17 mouse cellular contexts compared by ENCODE assay signal in the genomic region with DNA sequence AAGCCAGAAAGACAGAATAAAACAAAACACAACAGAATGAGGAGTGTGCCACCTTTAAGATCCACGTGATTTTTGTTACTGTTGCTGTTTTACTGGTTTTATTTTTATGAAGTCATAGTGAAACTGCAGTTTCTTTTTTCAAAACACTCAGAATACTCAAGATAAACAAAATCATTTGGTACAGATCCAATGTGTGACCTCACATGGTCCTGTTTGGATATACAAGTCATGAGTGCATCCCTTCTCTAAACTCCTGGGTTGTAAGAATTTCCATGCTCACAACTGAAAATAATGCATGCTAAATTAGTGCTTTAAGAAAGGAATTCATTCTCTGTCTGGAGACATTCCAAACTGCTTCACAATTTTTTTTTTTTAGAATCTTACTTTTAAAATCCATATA.
"Had no signal": no experiment of that assay in that cellular context is flagged by ENCODE, and none has a peak within 500 bp of the region (broad histone marks: within the 10 kb centered on the region; RNA-seq: fewer than 3 reads in every experiment).

No protein-coding gene starts in this region.

- H3K36me3 ChIP-seq: intestine, embryonic 15.5 days; kidney, embryonic 15.5 days; limb, embryonic 10.5 days; limb, embryonic 13.5 days; liver, embryonic 13.5 days had no signal

- H3K4me1 ChIP-seq: intestine, embryonic 15.5 days; kidney, embryonic 15.5 days; limb, embryonic 10.5 days; limb, embryonic 13.5 days; liver, embryonic 13.5 days had no signal

- H3K27me3 ChIP-seq: intestine, embryonic 15.5 days; kidney, embryonic 15.5 days; limb, embryonic 13.5 days; liver, embryonic 13.5 days had no signal

- H3K27ac ChIP-seq: intestine, embryonic 15.5 days; kidney, embryonic 15.5 days; limb, embryonic 10.5 days; limb, embryonic 13.5 days; liver, embryonic 13.5 days; stomach, postnatal 0 days had no signal

- H3K4me2 ChIP-seq: intestine, embryonic 15.5 days; kidney, embryonic 15.5 days; limb, embryonic 13.5 days; liver, embryonic 13.5 days; midbrain, embryonic 11.5 days had no signal

- H3K4me3 ChIP-seq: intestine, embryonic 15.5 days; kidney, embryonic 15.5 days; limb, embryonic 10.5 days; limb, embryonic 13.5 days; liver, embryonic 13.5 days had no signal

- DNase-seq: kidney, adult 11 months; kidney, adult 8-10 months; kidney, postnatal 10 days; kidney, postnatal 36 days; liver; liver, embryonic 13.5 days; midbrain, embryonic 14.5 days; thymus, adult 2 months; thymus, postnatal 14 days; thymus, postnatal 4 days had no signal

- ATAC-seq: intestine, embryonic 15.5 days; lung, postnatal 0 days had no signal

- H3K9me3 ChIP-seq: intestine, embryonic 15.5 days; kidney, embryonic 15.5 days; limb, embryonic 10.5 days; limb, embryonic 13.5 days; liver, embryonic 13.5 days had no signal

- H3K9ac ChIP-seq: intestine, embryonic 15.5 days; kidney, embryonic 15.5 days; limb, embryonic 13.5 days; liver, embryonic 13.5 days had no signal
